Mouse (Mus musculus): Measurements from ENCODE around the gene Spata31d1b. TPM values are rescaled to one million over a fixed set of nuclear protein-coding genes. Genes with fewer than 3 reads are reported as not detected.

The Spata31d1b gene
- not detected for polyA plus RNA-seq (2014; fragmentation: Illumina TruSeq; extraction: RNeasy Lipid Tissue Mini Kit (QIAGEN cat#74804); ENCODE audit: low replicate concordance)

GRCm38 (mm10) chr13:59711984-59712383 is at the start of gene Spata31d1b:
Spata31d1b (plus strand) TSS chr13:59712284.

GRCm38 (mm10) chr13:59675151-59676011 is 36.7 kb upstream of the Spata31d1b start, which contains the start of gene Golm1:
Golm1 (minus strand) TSS chr13:59675811.

GRCm38 (mm10) chr13:59694008-59694407 is 18.1 kb upstream of the Spata31d1b start, which contains the start of gene 4921517D22Rik:
4921517D22Rik (minus strand) TSS chr13:59694108.

GRCm38 (mm10) chr13:59710230-59710629 is 1.9 kb upstream of the Spata31d1b start, which contains the start of gene Spata31d1a:
Spata31d1a (minus strand) TSS chr13:59710330.

GRCm38 (mm10) chr13:59731652-59732051 is 19.6 kb downstream of the Spata31d1b start, which contains the start of gene Spata31d1d:
Spata31d1d (minus strand) TSS chr13:59731752.

GRCm38 (mm10) chr13:59746711-59747110 is 34.6 kb downstream of the Spata31d1b start, which contains the start of gene 1700014D04Rik:
1700014D04Rik (minus strand) TSS chr13:59746752.

Other genes starting within 250 kb of the Spata31d1b start
- 12.4 TPM for gene Agtpbp1, start 127.1 kb upstream of the Spata31d1b start, polyA plus RNA-seq (2014; fragmentation: Illumina TruSeq; extraction: RNeasy Lipid Tissue Mini Kit (QIAGEN cat#74804); ENCODE audit: low replicate concordance)
- gene Naa35, start 127.0 kb upstream of the Spata31d1b start, polyA plus RNA-seq (2014; fragmentation: Illumina TruSeq; extraction: RNeasy Lipid Tissue Mini Kit (QIAGEN cat#74804); ENCODE audit: low replicate concordance), result 256 TPM
- 72.8 TPM for gene Golm1, start 36.5 kb upstream of the Spata31d1b start, polyA plus RNA-seq (2014; fragmentation: Illumina TruSeq; extraction: RNeasy Lipid Tissue Mini Kit (QIAGEN cat#74804); ENCODE audit: low replicate concordance)
- not detected for gene 4921517D22Rik, start 18.2 kb upstream of the Spata31d1b start, polyA plus RNA-seq (2014; fragmentation: Illumina TruSeq; extraction: RNeasy Lipid Tissue Mini Kit (QIAGEN cat#74804); ENCODE audit: low replicate concordance)
- gene Spata31d1a, start 2.0 kb upstream of the Spata31d1b start, polyA plus RNA-seq (2014; fragmentation: Illumina TruSeq; extraction: RNeasy Lipid Tissue Mini Kit (QIAGEN cat#74804); ENCODE audit: low replicate concordance), result not detected
- not detected for gene Spata31d1d, start 19.5 kb downstream of the Spata31d1b start, polyA plus RNA-seq (2014; fragmentation: Illumina TruSeq; extraction: RNeasy Lipid Tissue Mini Kit (QIAGEN cat#74804); ENCODE audit: low replicate concordance)
- not detected for gene 1700014D04Rik, start 34.5 kb downstream of the Spata31d1b start, polyA plus RNA-seq (2014; fragmentation: Illumina TruSeq; extraction: RNeasy Lipid Tissue Mini Kit (QIAGEN cat#74804); ENCODE audit: low replicate concordance)
- 90.1 TPM for gene Isca1, start 57.5 kb downstream of the Spata31d1b start, polyA plus RNA-seq (2014; fragmentation: Illumina TruSeq; extraction: RNeasy Lipid Tissue Mini Kit (QIAGEN cat#74804); ENCODE audit: low replicate concordance)
- gene Gm49354, start 70.0 kb downstream of the Spata31d1b start, polyA plus RNA-seq (2014; fragmentation: Illumina TruSeq; extraction: RNeasy Lipid Tissue Mini Kit (QIAGEN cat#74804); ENCODE audit: low replicate concordance), result not detected
- gene Tut7, start 110.9 kb downstream of the Spata31d1b start, polyA plus RNA-seq (2014; fragmentation: Illumina TruSeq; extraction: RNeasy Lipid Tissue Mini Kit (QIAGEN cat#74804); ENCODE audit: low replicate concordance), result 228 TPM